Comparison of ENCODE assay signal across 20 mouse cellular contexts in genomic region chr8:53573600-53573999, GRCm38 (mm10).
DNase-seq lines count a peak whose midpoint lies in the region; ATAC-seq and TF ChIP-seq lines count a peak whose summit lies in the region.
"Had no signal": no experiment of that assay in that cellular context is flagged by ENCODE, and none has a peak within 500 bp of the region (broad histone marks: within the 10 kb centered on the region; RNA-seq: fewer than 3 reads in every experiment).

No protein-coding gene starts in this region.

- H3K27me3 ChIP-seq in forebrain, postnatal 0 days (ENCODE audit: insufficient read depth, low read length), result no peaks in the 10 kb centered on the region
- no peaks in the 10 kb centered on the region for H3K27me3 ChIP-seq in forebrain, embryonic 11.5 days (ENCODE audit: control insufficient read depth, insufficient read depth, low read length)
- no peaks in the 10 kb centered on the region for H3K27me3 ChIP-seq in lung, postnatal 0 days (replicated peaks; ENCODE audit: insufficient read depth, low read length)
- no peaks in the 10 kb centered on the region for H3K27me3 ChIP-seq in liver, embryonic 11.5 days (replicated peaks; ENCODE audit: control insufficient read depth, insufficient read depth, low read length)
- H3K27me3 ChIP-seq: embryonic facial prominence, embryonic 13.5 days; heart, embryonic 15.5 days; hindbrain, embryonic 13.5 days had no signal

- no peaks in the 10 kb centered on the region for H3K4me1 ChIP-seq in forebrain, postnatal 0 days (ENCODE audit: insufficient read depth)
- H3K4me1 ChIP-seq in forebrain, embryonic 11.5 days (replicated peaks; ENCODE audit: control insufficient read depth, insufficient read depth, low read length), result no peaks in the 10 kb centered on the region
- H3K4me1 ChIP-seq in lung, postnatal 0 days (ENCODE audit: insufficient read depth, low read depth, low read length), result no peaks in the 10 kb centered on the region
- H3K4me1 ChIP-seq in liver, embryonic 11.5 days (replicated peaks; ENCODE audit: control insufficient read depth, insufficient read depth, low read length), result no peaks in the 10 kb centered on the region
- H3K4me1 ChIP-seq: embryonic facial prominence, embryonic 13.5 days; heart, embryonic 15.5 days; hindbrain, embryonic 13.5 days had no signal

- 0 out of 2 replicates have a peak, but pooled peaks have one; percentile 8 for ATAC-seq in forebrain, postnatal 0 days
- ATAC-seq in forebrain, embryonic 11.5 days (replicated peaks; ENCODE audit: low FRiP score), result no peak
- peak; percentile 88 for ATAC-seq in lung, postnatal 0 days
- no peak for ATAC-seq in liver, embryonic 11.5 days (replicated peaks; ENCODE audit: low FRiP score)

- H3K36me3 ChIP-seq in forebrain, postnatal 0 days (ENCODE audit: insufficient read depth), result no peaks in the 10 kb centered on the region
- no peaks in the 10 kb centered on the region for H3K36me3 ChIP-seq in forebrain, embryonic 11.5 days (ENCODE audit: control insufficient read depth, insufficient read depth, low read length)
- H3K36me3 ChIP-seq in lung, postnatal 0 days (ENCODE audit: insufficient read depth, low read length), result no peaks in the 10 kb centered on the region
- no peaks in the 10 kb centered on the region for H3K36me3 ChIP-seq in liver, embryonic 11.5 days (ENCODE audit: control insufficient read depth, insufficient read depth, low read length)
- H3K36me3 ChIP-seq: embryonic facial prominence, embryonic 13.5 days; heart, embryonic 15.5 days; hindbrain, embryonic 13.5 days had no signal

- H3K9me3 ChIP-seq in forebrain, postnatal 0 days (ENCODE audit: low read length), result no peaks in the 10 kb centered on the region
- no peaks in the 10 kb centered on the region for H3K9me3 ChIP-seq in forebrain, embryonic 11.5 days (ENCODE audit: control insufficient read depth, low read length)
- H3K9me3 ChIP-seq in lung, postnatal 0 days (ENCODE audit: low read length), result no peaks in the 10 kb centered on the region
- H3K9me3 ChIP-seq in liver, embryonic 11.5 days (ENCODE audit: control insufficient read depth, low read length), result no peaks in the 10 kb centered on the region
- H3K9me3 ChIP-seq: embryonic facial prominence, embryonic 13.5 days; heart, embryonic 15.5 days; hindbrain, embryonic 13.5 days had no signal

- H3K4me2 ChIP-seq in forebrain, postnatal 0 days (ENCODE audit: low read depth), result no peak overlapping the region
- H3K4me2 ChIP-seq in forebrain, embryonic 11.5 days (ENCODE audit: low read depth, low read length, severe bottlenecking), result no peak overlapping the region
- no peak overlapping the region for H3K4me2 ChIP-seq in lung, postnatal 0 days (replicated peaks; ENCODE audit: low read depth, low read length)
- H3K4me2 ChIP-seq in liver, embryonic 11.5 days, result no peak overlapping the region
- H3K4me2 ChIP-seq: embryonic facial prominence, embryonic 13.5 days; heart, embryonic 11.5 days; heart, embryonic 15.5 days; hindbrain, embryonic 13.5 days had no signal

- no peak for DNase-seq in forebrain, postnatal 0 days
- DNase-seq in forebrain, embryonic 11.5 days (ENCODE audit: low spot score), result no peak
- peak; percentile 6 to 34 for DNase-seq in lung, adult 18-20 months
- peak; percentile 72 for DNase-seq in lung, postnatal 0 days (ENCODE audit: low spot score)
- DNase-seq in lung, postnatal 36 days, result peak; percentile 69
- DNase-seq in left cerebral cortex, adult 18-20 months (ENCODE audit: low spot score in 2 of 2), result no peak
- DNase-seq in liver, embryonic 11.5 days (ENCODE audit: low spot score), result no peak
- DNase-seq in left cerebral cortex, postnatal 36 days (ENCODE audit: low spot score in 2 of 2), result no peak
- DNase-seq: adrenal gland, adult 8-10 months; adrenal gland, postnatal 36 days; cerebellum, adult 11-12 months; cerebellum, adult 9-10 months; cerebellum, postnatal 36 days; gastrocnemius, postnatal 14 days; heart, adult 2 months; heart, postnatal 14 days had no signal

- no peak overlapping the region for H3K27ac ChIP-seq in forebrain, postnatal 0 days (ENCODE audit: low read depth, low read length)
- no peak overlapping the region for H3K27ac ChIP-seq in forebrain, embryonic 11.5 days (ENCODE audit: low read depth, low read length)
- H3K27ac ChIP-seq in lung, postnatal 0 days (ENCODE audit: low read length), result no peak overlapping the region
- no peak overlapping the region for H3K27ac ChIP-seq in liver, embryonic 11.5 days (ENCODE audit: low read depth, low read length)
- H3K27ac ChIP-seq: embryonic facial prominence, embryonic 13.5 days; heart, adult 2 months; heart, embryonic 15.5 days; hindbrain, embryonic 13.5 days had no signal

- WGBS in forebrain, postnatal 0 days, result 62% methylated on average over 2 of the region's 2 CpGs
- WGBS in forebrain, embryonic 11.5 days, result 85% methylated on average over 2 of the region's 2 CpGs
- WGBS in lung, postnatal 0 days, result 46% methylated on average over 2 of the region's 2 CpGs
- WGBS in liver, embryonic 11.5 days, result 68% methylated on average over 2 of the region's 2 CpGs

- H3K9ac ChIP-seq in forebrain, postnatal 0 days, result no peak overlapping the region
- no peak overlapping the region for H3K9ac ChIP-seq in forebrain, embryonic 11.5 days (ENCODE audit: low read length)
- no peak overlapping the region for H3K9ac ChIP-seq in lung, postnatal 0 days (replicated peaks; ENCODE audit: low read depth)
- H3K9ac ChIP-seq in liver, embryonic 11.5 days (ENCODE audit: low read depth, low read length), result no peak overlapping the region
- H3K9ac ChIP-seq: embryonic facial prominence, embryonic 13.5 days; heart, embryonic 15.5 days; hindbrain, embryonic 13.5 days had no signal

- TF ChIP-seq CTCF in forebrain, postnatal 0 days (IDR thresholded peaks at IDR 0.05; ENCODE audit: low read depth), result no peak
- TF ChIP-seq CTCF in lung, postnatal 0 days (IDR thresholded peaks at IDR 0.05), result no peak

- peak; percentile 65; the same call in 1 of the 2 replicates for TF ChIP-seq EP300 in lung, postnatal 0 days (IDR thresholded peaks at IDR 0.05)

- H3K4me3 ChIP-seq in forebrain, postnatal 0 days (ENCODE audit: low read depth, low read length), result no peak overlapping the region
- no peak overlapping the region for H3K4me3 ChIP-seq in forebrain, embryonic 11.5 days (ENCODE audit: low read depth, low read length)
- no peak overlapping the region for H3K4me3 ChIP-seq in lung, postnatal 0 days (ENCODE audit: low read depth, low read length)
- H3K4me3 ChIP-seq in liver, embryonic 11.5 days (ENCODE audit: low read depth, low read length), result no peak overlapping the region
- H3K4me3 ChIP-seq: embryonic facial prominence, embryonic 13.5 days; heart, adult 2 months; heart, embryonic 15.5 days; hindbrain, embryonic 13.5 days had no signal

- intact Hi-C loops in left cerebral cortex, postnatal 36 days (cut with DNase I), result no loop called here

Comparison
In these comparisons a context has a peak if more than half of its experiments do, and no peak if none do; other contexts are left out.
1. ATAC-seq: peak in forebrain, postnatal 0 days (single experiment) and lung, postnatal 0 days (single experiment); none in forebrain, embryonic 11.5 days (single experiment) and liver, embryonic 11.5 days (single experiment).
2. DNase-seq: peak in lung, adult 18-20 months (2 of 2), lung, postnatal 0 days (single experiment) and lung, postnatal 36 days (single experiment); none in forebrain, postnatal 0 days (single experiment), forebrain, embryonic 11.5 days (single experiment), left cerebral cortex, adult 18-20 months (0 of 2), liver, embryonic 11.5 days (single experiment) and left cerebral cortex, postnatal 36 days (0 of 2).